Mouse (Mus musculus) R1 (cell line): ENCODE data around the gene Foxp1.

Source experiments
- DNase-seq: peaks from one replicate; pipeline ENCODE4 v3.0.0-alpha.2; 2018; ENCODE audit warnings: low read depth, low spot score

Gene Foxp1

GRCm38 (mm10) chr6:99263061-99263885, 259.2 kb downstream of the Foxp1 start:
- DNase-seq = peak; percentile 35

- no peak for DNase-seq
Observed at GRCm38 (mm10) chr6:99261737-99262130, 260.8 kb downstream of the Foxp1 start.

DNA sequence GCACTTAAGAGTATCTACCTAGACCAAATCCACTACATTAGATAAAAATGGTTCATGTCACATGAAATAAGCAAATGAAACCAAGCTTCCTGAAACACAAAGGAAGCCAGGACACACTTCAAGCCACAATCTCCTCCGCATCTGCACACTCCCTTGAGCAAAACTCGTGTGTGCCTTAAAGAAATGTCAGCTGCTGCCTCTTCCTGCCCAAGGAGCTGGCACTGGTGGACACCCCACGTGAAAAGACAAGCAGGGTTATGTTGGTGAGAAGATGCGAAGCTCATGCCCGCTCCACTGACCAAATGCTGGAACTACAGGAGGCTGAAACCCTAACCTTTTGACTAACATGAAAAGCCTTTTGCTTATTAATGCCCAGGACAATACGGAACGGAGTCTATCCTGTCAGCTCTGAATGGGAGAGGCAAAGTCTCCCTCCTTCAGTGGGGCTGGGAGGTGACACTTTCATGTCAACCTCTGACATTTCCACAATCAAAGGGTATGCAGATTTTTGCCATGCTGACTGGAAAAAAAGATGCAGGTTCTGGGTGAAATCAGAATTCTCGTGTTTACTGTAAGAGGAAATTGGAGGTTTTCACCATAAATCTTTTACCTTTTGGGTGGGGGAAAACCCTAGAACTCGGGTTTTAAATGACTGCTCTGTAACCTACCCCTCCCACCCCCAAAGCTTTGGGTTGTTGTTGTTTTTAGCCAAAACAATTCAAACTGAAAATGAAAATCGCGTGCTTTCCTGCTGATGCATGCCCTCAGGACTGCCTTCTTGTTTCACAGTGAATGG, 261.4 kb downstream of the Foxp1 start:
- DNase-seq = no peak

DNA sequence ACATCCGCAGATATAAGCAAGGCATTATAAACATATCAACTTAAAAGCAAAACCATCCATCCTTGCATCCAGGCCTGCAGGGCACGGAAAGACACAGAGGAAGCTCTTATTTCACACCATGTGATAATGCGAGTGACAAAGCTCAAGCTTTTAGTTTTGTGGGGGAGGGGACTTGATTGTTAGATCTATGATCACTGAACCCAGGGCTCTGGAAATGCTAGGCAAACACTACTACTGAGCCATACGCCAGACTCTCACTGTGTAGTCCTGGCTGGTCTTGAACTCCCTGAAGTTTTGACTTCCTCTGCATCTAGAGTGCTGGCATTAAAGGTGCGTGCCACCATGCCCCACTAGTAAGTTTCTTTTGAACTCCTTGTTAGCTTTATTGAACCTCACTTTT, 264.2 kb downstream of the Foxp1 start:
- no peak for DNase-seq

- DNase-seq = no peak
Observed at GRCm38 (mm10) chr6:99257676-99258075, 264.8 kb downstream of the Foxp1 start.

GRCm38 (mm10) chr6:99253331-99253730, 269.2 kb downstream of the Foxp1 start:
- DNase-seq = no peak

- DNase-seq = no peak
Observed at GRCm38 (mm10) chr6:99252816-99253215, 269.7 kb downstream of the Foxp1 start.

GRCm38 (mm10) chr6:99251924-99252323, 270.6 kb downstream of the Foxp1 start:
- DNase-seq = no peak

DNA sequence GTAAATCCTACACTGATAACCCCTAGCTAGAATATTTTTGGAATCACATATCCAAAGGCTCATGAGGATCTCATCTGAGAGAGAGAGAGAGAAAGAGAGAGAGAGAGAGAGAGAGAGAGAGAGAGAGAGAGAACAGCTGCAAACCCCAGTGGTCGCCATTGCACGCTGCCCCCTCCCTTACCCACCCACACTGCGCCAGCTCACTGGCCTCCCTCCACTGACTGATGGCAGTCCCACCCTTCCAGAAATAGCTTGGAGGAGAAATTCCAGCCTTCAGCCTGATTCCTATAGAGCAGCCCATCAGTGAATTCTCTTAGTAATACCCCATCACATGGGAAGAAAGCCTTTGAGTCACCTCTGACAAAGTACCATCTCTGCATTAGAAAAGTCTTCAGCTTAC, 271.3 kb downstream of the Foxp1 start:
- DNase-seq = no peak

GRCm38 (mm10) chr6:99249496-99250030, 273.0 kb downstream of the Foxp1 start:
- DNase-seq = no peak

DNA sequence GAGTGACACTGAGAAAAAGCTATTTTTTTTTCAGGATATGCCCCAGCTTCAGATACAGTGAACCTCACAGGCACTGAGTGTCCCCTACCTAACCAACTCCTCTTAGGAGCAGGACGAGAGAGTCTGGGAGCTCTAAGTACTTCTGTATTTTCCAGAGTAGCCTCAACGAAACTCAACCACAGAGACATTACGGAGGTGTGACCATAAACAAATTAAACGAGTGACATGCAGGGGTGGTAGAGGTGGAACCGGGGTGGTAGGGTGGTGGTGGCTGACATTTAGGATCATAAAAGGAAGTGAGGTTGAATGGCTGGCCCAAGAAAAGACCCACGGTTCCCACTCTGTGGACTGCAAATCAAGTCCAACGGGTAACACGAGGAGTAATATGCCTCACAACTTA, 274.1 kb downstream of the Foxp1 start:
- no peak for DNase-seq

DNA sequence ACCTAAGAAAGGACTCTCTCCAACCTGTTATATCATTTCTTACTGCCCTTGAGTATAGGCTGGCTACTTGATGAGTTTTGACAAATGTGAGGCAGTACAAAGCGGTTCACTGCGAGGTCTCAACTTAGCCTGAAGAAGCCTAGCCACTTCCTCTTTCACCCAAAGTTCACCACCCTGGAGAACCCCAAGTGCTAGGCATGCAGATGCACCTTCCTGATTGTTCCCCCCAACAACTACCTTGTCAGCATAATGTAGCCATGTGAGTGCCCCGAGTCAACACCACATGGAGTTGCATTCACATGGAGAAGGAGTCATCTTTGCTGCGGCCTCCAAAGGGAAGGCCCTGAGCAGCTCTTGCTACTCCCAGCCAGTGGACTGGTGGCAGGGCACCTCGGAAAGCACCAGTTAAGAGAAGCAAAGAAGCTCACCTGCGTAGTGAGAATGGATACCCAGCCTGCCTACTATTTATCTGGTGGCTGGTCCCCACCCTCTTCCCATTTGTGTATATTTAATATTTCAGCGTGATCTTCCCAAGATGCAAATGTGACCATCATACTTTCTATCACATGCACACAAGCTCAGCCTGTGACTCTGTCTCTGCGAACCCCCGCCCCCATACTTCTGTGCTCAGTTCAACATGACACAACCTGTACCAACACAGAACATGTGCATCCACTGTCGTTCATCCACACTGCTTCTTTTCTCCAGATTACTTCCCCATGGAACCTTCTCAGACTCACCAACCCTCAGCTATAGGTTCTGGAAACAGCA, 280.7 kb downstream of the Foxp1 start:
- no peak for DNase-seq

GRCm38 (mm10) chr6:99240764-99241163, 281.8 kb downstream of the Foxp1 start:
- DNase-seq = peak; percentile 96

DNA sequence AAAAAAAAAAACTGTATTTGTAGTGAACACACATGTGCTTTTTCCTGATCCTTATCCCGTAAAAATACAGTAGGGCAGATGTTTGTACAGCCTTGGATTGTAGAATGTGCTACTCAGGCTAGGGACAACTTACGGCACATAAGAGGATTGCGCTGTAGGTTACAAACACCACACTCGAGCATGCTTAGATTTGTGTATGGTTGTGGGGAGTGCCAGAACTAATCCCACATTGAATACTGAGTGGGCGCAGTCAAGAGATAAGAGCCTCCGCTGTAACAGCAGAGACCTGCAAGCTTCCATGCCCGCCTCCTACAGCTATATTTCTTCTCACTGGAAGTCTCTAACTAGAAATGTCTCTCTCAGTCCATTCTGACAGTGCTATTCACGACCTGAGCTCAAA, 286.9 kb downstream of the Foxp1 start:
- no peak for DNase-seq

- no peak for DNase-seq
Observed at GRCm38 (mm10) chr6:99233411-99233810, 289.1 kb downstream of the Foxp1 start.

DNA sequence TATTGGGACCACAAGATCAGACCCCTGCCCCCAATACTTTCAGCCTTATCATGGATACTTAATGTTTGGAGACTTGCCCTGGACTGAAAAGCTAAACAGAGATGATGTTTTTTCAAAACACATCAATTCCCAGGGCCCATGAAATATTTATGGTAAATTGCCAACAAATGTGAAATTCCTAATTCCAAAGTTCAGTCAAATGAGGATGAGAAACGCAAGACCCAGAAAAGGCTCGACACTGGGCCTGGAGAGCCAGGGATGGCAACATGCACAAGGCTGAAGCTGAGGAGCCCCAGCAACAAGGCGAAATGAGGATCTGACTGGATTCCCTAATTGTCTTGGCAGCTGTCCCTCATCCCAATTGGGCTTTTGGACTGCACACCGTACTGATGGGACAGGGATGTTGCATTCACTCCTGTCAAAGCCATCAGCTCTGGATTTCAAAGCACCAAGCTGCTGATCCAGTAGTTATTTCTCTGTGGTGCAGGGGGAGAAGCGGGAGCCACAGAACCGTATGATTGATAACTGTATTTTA, 294.1 kb downstream of the Foxp1 start:
- DNase-seq = no peak

GRCm38 (mm10) chr6:99221147-99221546, 301.4 kb downstream of the Foxp1 start:
- no peak for DNase-seq

GRCm38 (mm10) chr6:99220472-99220871, 302.0 kb downstream of the Foxp1 start:
- no peak for DNase-seq

DNA sequence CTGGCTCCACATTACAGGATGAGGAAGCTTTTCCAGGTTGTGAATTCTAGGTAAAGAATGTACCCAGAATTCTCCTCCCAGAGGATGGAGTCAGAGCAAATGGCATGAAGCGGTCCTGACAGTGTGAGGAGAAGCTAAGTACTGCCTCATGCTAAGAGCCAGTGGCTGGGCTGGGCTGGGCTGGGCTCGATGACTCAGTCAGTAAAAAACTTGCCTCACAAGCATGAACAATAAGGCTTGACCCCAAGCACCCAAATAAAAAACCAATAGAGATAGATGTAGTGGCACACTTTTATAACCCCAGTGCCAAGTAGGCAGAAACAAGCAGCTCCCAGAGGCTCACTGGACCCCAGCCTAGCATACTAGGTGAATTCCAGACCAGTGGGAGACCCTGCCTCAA, 304.7 kb downstream of the Foxp1 start:
- DNase-seq = no peak

DNA sequence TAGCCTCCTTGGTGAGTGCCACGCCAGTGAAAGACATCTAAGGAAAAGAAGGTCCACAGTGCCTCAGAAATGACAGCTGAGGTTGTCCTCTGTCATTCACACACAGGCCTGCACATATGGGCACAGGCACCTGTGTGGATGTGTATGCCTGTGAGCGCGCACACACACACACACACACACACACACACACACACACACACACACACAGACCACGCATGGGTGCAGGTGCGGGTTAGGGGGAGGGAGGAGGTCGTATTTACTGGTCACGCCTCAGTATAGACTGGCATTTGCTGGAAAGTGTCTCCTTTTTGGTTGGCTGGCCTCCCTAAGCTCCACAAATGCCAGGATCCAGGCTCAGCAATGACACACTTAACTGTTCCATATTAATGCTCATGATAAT, 305.4 kb downstream of the Foxp1 start:
- DNase-seq = no peak

- no peak for DNase-seq
Observed at GRCm38 (mm10) chr6:99212461-99212860, 310.1 kb downstream of the Foxp1 start.
